In the genomic region with DNA sequence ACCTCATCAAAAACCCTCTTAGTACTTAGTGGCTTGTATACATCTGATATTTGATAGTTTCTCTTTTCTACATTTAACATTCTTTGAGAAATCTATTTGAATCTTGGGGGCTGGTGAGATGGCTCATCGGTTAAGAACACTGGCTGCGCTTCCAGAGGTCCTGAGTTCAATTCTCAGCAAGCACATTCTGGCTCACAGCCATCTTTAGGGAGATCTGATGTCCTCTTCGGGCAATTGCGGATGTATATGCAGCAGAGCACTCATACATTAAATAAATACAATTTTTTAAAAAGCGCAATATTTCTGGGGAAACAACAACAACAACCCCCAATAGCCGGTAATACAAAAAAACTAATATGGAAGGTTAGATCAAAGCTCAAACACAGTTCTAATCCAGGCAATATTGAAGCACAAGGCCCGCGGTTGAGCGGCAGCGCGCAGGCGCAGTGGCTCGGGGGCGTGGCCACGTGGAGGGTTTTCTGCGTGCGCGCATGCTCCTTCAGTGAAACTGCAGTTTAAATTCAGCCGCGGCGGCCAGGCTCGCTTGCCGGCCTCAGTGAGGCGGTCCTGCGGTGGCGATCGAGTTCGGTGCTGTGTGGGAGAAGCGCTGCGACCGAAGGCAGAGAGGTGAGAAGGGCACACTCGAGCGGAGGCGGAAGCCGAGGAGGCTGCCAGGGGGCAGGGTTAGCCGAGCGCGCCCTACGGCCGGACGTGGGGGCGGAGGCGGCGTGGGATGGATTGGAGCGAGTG, we compare ENCODE assay signal across 8 mouse cellular contexts. TPM values are rescaled to one million over a fixed set of nuclear protein-coding genes. Genes with fewer than 3 reads are reported as not detected.
DNase-seq lines count a peak whose midpoint lies in the region; ATAC-seq lines count a peak whose summit lies in the region.

Gene Ddx11, plus strand, starts transcription at position 455 of the 750 bp plus-strand sequence.

- H3K27ac ChIP-seq in hindbrain, embryonic 13.5 days = peak within 1 kb of the TSS; percentile 52; the same call in 1 of the 2 replicates

- H3K4me1 ChIP-seq in hindbrain, embryonic 13.5 days (replicated peaks) = peaks cover 9% of the 10 kb centered on the region

- WGBS in hindbrain, embryonic 13.5 days = 5% methylated on average over 45 of the region's 45 CpGs

- peak within 1 kb of the TSS; percentile 78 for H3K9ac ChIP-seq in hindbrain, embryonic 13.5 days

- peak; percentile 87 for ATAC-seq in hindbrain, embryonic 13.5 days (ENCODE audit: low FRiP score)

- no peaks in the 10 kb centered on the region for H3K27me3 ChIP-seq in hindbrain, embryonic 13.5 days

- peak within 1 kb of the TSS; percentile 76 for H3K4me3 ChIP-seq in hindbrain, embryonic 13.5 days

- peak; percentile 88 for DNase-seq in R1 (ENCODE audit: low read depth, low spot score)
- peak; percentile 98 for DNase-seq in cerebellum, postnatal 14 days
- DNase-seq in frontal cortex, postnatal 14 days (ENCODE audit: low spot score in 2 of 2) = peak; percentile 80 to 87
- peak; percentile 85 to 97 for DNase-seq in layer of hippocampus, postnatal 25 days (ENCODE audit: extremely low spot score in 1 of 2, low spot score in 1 of 2)
- DNase-seq in lung, postnatal 14 days = peak; percentile 96
- peak; percentile 95 for DNase-seq in ovary, postnatal 36 days (ENCODE audit: low spot score)
- peak; percentile 93 for DNase-seq in thymus, postnatal 14 days

- H3K36me3 ChIP-seq in hindbrain, embryonic 13.5 days = peaks cover 26% of the 10 kb centered on the region

- peak within 1 kb of the TSS; percentile 70 for H3K4me2 ChIP-seq in hindbrain, embryonic 13.5 days

- H3K9me3 ChIP-seq in hindbrain, embryonic 13.5 days = no peaks in the 10 kb centered on the region

RNA-seq across cellular contexts. Expression of gene Ddx11, which starts in this region (rescaled TPM):
- polyA plus RNA-seq in hindbrain, embryonic 13.5 days (2015; fragmentation: Nextera tagmentation; extraction: Ambion mirVana) = 6.2 and 7.5 TPM in 2 replicates
- 1 to 10 TPM; 1.2 to 2.1 TPM for total RNA-seq in layer of hippocampus, postnatal 25 days (2021)

Comparison
In these comparisons a context has a peak if more than half of its experiments do, and no peak if none do; other contexts are left out.
1. Peak in every context shown above with its lines: DNase-seq, ATAC-seq, H3K4me3 ChIP-seq and H3K27ac ChIP-seq.